21 mouse cellular contexts compared by ENCODE assay signal in the genomic region with DNA sequence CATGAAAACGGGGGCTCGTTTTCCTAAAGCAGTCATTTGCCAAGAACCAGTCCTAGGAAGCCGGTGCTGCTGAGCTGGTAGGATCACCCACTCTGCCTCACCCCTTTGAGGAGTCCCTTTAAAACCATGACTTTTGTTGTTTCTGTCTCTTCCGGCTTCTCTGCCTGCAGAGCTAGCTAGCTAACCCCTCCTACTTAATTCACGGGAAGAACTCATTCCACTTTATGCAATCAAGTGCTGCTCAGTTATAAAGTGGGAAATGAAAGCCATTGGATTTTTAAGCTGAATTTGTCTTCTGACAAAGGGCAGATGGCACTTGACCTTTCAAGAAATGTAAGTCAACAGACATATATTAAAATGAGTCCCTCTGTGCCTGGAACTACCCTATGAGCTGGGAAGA. TPM values are rescaled to one million over a fixed set of nuclear protein-coding genes. Genes with fewer than 3 reads are reported as not detected.
DNase-seq lines count a peak whose midpoint lies in the region; ATAC-seq and TF ChIP-seq lines count a peak whose summit lies in the region.
"Had no signal": no experiment of that assay in that cellular context is flagged by ENCODE, and none has a peak within 500 bp of the region (broad histone marks: within the 10 kb centered on the region; RNA-seq: fewer than 3 reads in every experiment).

No protein-coding gene starts in this region.

- DNase-seq in lung, postnatal 25 days (ENCODE audit: low spot score): peak; percentile 32
- DNase-seq in lung, postnatal 4 days: no peak
- DNase-seq in midbrain, embryonic 10.5 days (ENCODE audit: low spot score): no peak
- DNase-seq in midbrain, postnatal 0 days (ENCODE audit: low spot score): no peak
- DNase-seq: adrenal gland, adult 2 months; adrenal gland, postnatal 10 days; adrenal gland, postnatal 25 days; cerebellum, adult 11 months; cerebellum, adult 18-20 months; cerebellum, adult 8-10 months; cerebellum, adult 9-11 months; cerebellum, postnatal 14 days; cerebellum, postnatal 36 days; embryo, embryonic 11 days had no signal

- H3K9me3 ChIP-seq in midbrain, embryonic 10.5 days (replicated peaks): no peaks in the 10 kb centered on the region
- no peaks in the 10 kb centered on the region for H3K9me3 ChIP-seq in midbrain, postnatal 0 days (ENCODE audit: low read length)
- H3K9me3 ChIP-seq: embryonic facial prominence, embryonic 13.5 days; embryonic facial prominence, embryonic 15.5 days; forebrain, embryonic 10.5 days; forebrain, embryonic 12.5 days had no signal

- ATAC-seq in midbrain, postnatal 0 days (ENCODE audit: low FRiP score): no peak
- ATAC-seq: forebrain, embryonic 14.5 days; forebrain, embryonic 16.5 days had no signal

- H3K36me3 ChIP-seq in midbrain, embryonic 10.5 days: peaks cover 3% of the 10 kb centered on the region; the same call in 1 of the 2 replicates
- H3K36me3 ChIP-seq in midbrain, postnatal 0 days (ENCODE audit: insufficient read depth, low read length): peaks cover 29% of the 10 kb centered on the region
- H3K36me3 ChIP-seq: embryonic facial prominence, embryonic 13.5 days; forebrain, embryonic 10.5 days had no signal

- 0 out of 2 replicates have a peak, but pooled peaks cover 2% of the 10 kb centered on the region for H3K4me1 ChIP-seq in midbrain, embryonic 10.5 days
- no peaks in the 10 kb centered on the region for H3K4me1 ChIP-seq in midbrain, postnatal 0 days (ENCODE audit: insufficient read depth, low read length)
- H3K4me1 ChIP-seq: embryonic facial prominence, embryonic 13.5 days; embryonic facial prominence, embryonic 15.5 days; forebrain, embryonic 10.5 days; forebrain, embryonic 12.5 days had no signal

- no peak overlapping the region for H3K4me2 ChIP-seq in midbrain, postnatal 0 days (ENCODE audit: low read depth, low read length, poor library complexity, severe bottlenecking)
- H3K4me2 ChIP-seq: embryonic facial prominence, embryonic 13.5 days; embryonic facial prominence, embryonic 15.5 days; forebrain, embryonic 12.5 days had no signal

- H3K4me3 ChIP-seq in midbrain, embryonic 10.5 days: no peak overlapping the region
- no peak overlapping the region for H3K4me3 ChIP-seq in midbrain, postnatal 0 days (ENCODE audit: low read depth, low read length)
- H3K4me3 ChIP-seq: embryonic facial prominence, embryonic 13.5 days; embryonic facial prominence, embryonic 15.5 days; erythroblast, embryonic 14.5 days; forebrain, embryonic 10.5 days; forebrain, embryonic 12.5 days had no signal

- TF ChIP-seq CTCF in midbrain, postnatal 0 days (IDR thresholded peaks at IDR 0.05): no peak

- H3K9ac ChIP-seq in midbrain, postnatal 0 days (replicated peaks; ENCODE audit: low read length, poor library complexity, severe bottlenecking): no peak overlapping the region
- H3K9ac ChIP-seq: embryonic facial prominence, embryonic 13.5 days; embryonic facial prominence, embryonic 15.5 days; forebrain, embryonic 12.5 days had no signal

- WGBS in midbrain, embryonic 10.5 days: 84% methylated on average over 5 of the region's 5 CpGs
- 75% methylated on average over 5 of the region's 5 CpGs for WGBS in midbrain, postnatal 0 days

- 0 out of 2 replicates have a peak overlapping the region, but pooled peaks have one; percentile 42 for H3K27ac ChIP-seq in midbrain, embryonic 10.5 days (replicated peaks)
- no peak overlapping the region for H3K27ac ChIP-seq in midbrain, postnatal 0 days (ENCODE audit: low read depth, low read length)
- H3K27ac ChIP-seq: embryonic facial prominence, embryonic 13.5 days; embryonic facial prominence, embryonic 15.5 days; forebrain, embryonic 10.5 days; forebrain, embryonic 12.5 days had no signal

- H3K27me3 ChIP-seq in midbrain, embryonic 10.5 days (ENCODE audit: low read depth, poor library complexity, severe bottlenecking): no peaks in the 10 kb centered on the region
- H3K27me3 ChIP-seq in midbrain, postnatal 0 days (ENCODE audit: insufficient read depth, low read length): no peaks in the 10 kb centered on the region
- H3K27me3 ChIP-seq: embryonic facial prominence, embryonic 13.5 days; embryonic facial prominence, embryonic 15.5 days; forebrain, embryonic 12.5 days had no signal

RNA-seq across cellular contexts. Expression of a gene that starts 49.2 kb away (rescaled TPM):
- 35.6 and 38.7 TPM in 2 replicates for polyA plus RNA-seq in midbrain, embryonic 10.5 days (2016; fragmentation: Nextera tagmentation; extraction: Ambion mirVana)
- 33.6 and 34.5 TPM in 2 replicates for total RNA-seq in midbrain, postnatal 0 days (2014; rRNA removed)
- polyA plus RNA-seq in midbrain, postnatal 0 days (2015; fragmentation: Nextera tagmentation; extraction: Ambion mirVana): 23.4 TPM in 2 replicates
